Mouse (Mus musculus): ENCODE measurements around the gene Gm45140.

The Gm45140 gene

GRCm38 (mm10) chr6:87740496-87740895 lies 95.1 kb downstream of the Gm45140 start:
- no peak for DNase-seq (ENCODE audit: low read depth)

DNA sequence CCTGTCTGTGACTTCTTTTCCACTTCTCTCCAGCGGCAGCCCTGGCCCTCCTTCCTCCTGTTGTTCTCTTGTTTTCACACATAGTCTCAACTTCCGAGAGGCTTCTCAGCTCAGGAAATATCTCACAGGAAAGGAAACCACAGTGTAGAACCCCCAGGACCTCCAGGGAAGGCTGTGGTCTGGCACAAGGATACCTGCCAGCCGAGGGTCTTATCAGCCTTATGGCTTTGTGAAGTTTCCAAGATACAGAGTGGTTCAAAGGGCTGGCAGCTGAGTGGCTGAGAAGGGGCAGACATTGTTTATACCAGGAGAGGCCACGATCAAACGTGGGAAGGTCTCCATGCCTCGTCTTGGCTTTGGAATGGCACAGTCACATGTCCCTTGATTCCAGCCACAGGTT lies 95.7 kb downstream of the Gm45140 start:
- no peak for DNase-seq (ENCODE audit: low read depth)
